Mouse (Mus musculus) stomach, embryonic 14.5 days (tissue): ENCODE measurements around the gene Spata22. TPM values are rescaled to one million over a fixed set of nuclear protein-coding genes. Genes with fewer than 3 reads are reported as not detected.
A peak's percentile ranks its signal among the peaks of the same experiment; 100 is the strongest.

Experiments
- ATAC-seq: fragments of 200-750 bp; cut with Nextera tagmentation; 2 replicates; pipeline ENCODE4 v1.8.0; 2017; ENCODE audit warnings: low read depth, moderate TSS enrichment; ENCODE audit not compliant: insufficient number of reproducible peaks, insufficient read depth, low FRiP score
- H3K27ac ChIP-seq: fragments of 300-500 bp; sonication (generic); 2 replicates; pipeline ENCODE4 v1.5.1; 2014; ENCODE audit warnings: mild to moderate bottlenecking, low read length, moderate library complexity, mixed read lengths
- H3K27me3 ChIP-seq: fragments of 300-500 bp; sonication (generic); 2 replicates; pipeline ENCODE4 v1.6.1; 2014; ENCODE audit warnings: low read length, control low read depth, mixed read lengths; ENCODE audit not compliant: control insufficient read depth, insufficient read depth
- H3K36me3 ChIP-seq: fragments of 300-500 bp; sonication (generic); 2 replicates; pipeline ENCODE4 v1.6.1; 2014; ENCODE audit warnings: mild to moderate bottlenecking, control low read depth, low read length, moderate library complexity, mixed read lengths; ENCODE audit not compliant: control insufficient read depth, insufficient read depth
- H3K4me1 ChIP-seq: fragments of 300-500 bp; sonication (generic); 2 replicates; pipeline ENCODE4 v1.6.1; 2014; ENCODE audit warnings: low read length, control low read depth, mixed read lengths; ENCODE audit not compliant: control insufficient read depth, insufficient read depth
- H3K4me2 ChIP-seq: fragments of 300-500 bp; sonication (generic); replicated peaks from 2 replicates; pipeline ENCODE4 v1.6.1; 2014; ENCODE audit warnings: low read depth, low read length, control low read depth
- H3K4me3 ChIP-seq: fragments of 300-500 bp; sonication (generic); 2 replicates; pipeline ENCODE4 v1.5.1; 2014; ENCODE audit warnings: low read depth, low read length, control low read depth
- H3K9ac ChIP-seq: fragments of 300-500 bp; sonication (generic); replicated peaks from 2 replicates; pipeline ENCODE4 v1.6.1; 2014; ENCODE audit warnings: low read depth, mild to moderate bottlenecking, control low read depth, low read length, moderate library complexity, mixed read lengths
- H3K9me3 ChIP-seq: fragments of 300-500 bp; sonication (generic); 2 replicates; pipeline ENCODE4 v1.6.1; 2016; ENCODE audit warnings: low read depth, low read length, control low read depth; ENCODE audit not compliant: control insufficient read depth
- WGBS: fragments of 180-500 bp; shearing (Covaris S2); extraction: QIAGEN DNeasy Blood & Tissue Kit; methylation state at CpG from one replicate; pipeline ENCODE4 v1.1.7; 2014; 5-methylcytosine and 5-hydroxymethylcytosine counted together
- polyA plus RNA-seq: library from polyadenylated mRNA; unstranded; fragments of >200 nt; fragmentation: Nextera tagmentation; extraction: Ambion mirVana; gene quantifications from 2 replicates; pipeline ENCODE4 v1.2.1, GENCODE M21; 2014

Gene Spata22
- polyA plus RNA-seq = not detected in 2 replicates

DNA sequence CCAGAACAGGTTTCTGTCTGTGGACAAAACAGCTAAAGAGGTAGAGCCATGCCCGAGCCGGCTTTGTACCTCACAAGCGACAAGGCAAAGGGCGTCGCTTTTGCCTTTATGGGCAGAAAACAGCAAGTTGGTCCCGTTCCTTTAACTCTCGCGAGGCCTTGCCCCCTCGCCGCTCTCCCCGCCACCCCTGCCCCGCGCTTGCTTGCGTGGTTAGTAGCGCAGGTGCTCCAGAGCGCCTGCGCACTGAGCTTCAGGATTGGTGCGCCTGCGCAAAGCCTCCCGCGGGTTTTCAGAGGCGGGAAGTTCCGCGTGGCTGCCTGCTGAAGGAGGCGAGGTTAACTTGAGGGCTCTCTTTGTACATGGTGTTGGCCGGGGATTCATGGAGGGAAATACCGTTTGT is at the start of gene Spata22, which contains the start of the genes Aspa and Gm49340:
Spata22 (plus strand) TSS at position 300 of the 400 bp plus-strand sequence.
Aspa (minus strand) TSS at position 155 of the 400 bp plus-strand sequence.
Gm49340 (plus strand) TSS at position 300 of the 400 bp plus-strand sequence.
- H3K9me3 ChIP-seq = no peaks in the 10 kb centered on the region
- no peak within 1 kb of the TSS for H3K4me2 ChIP-seq
- 0 out of 2 replicates have a peak, but pooled peaks cover 2% of the 10 kb centered on the region for H3K4me1 ChIP-seq
- H3K27me3 ChIP-seq = no peaks in the 10 kb centered on the region
- H3K36me3 ChIP-seq = no peaks in the 10 kb centered on the region
- H3K4me3 ChIP-seq = no peak within 1 kb of the TSS
- WGBS = 79% methylated on average over 27 of the region's 27 CpGs
- H3K9ac ChIP-seq = no peak within 1 kb of the TSS
- no peak for ATAC-seq
- H3K27ac ChIP-seq = no peak within 1 kb of the TSS

GRCm38 (mm10) chr11:73280710-73281109 is 48.8 kb upstream of the Spata22 start:
- H3K9me3 ChIP-seq = no peaks in the 10 kb centered on the region
- H3K4me3 ChIP-seq = no peak overlapping the region
- no peak overlapping the region for H3K27ac ChIP-seq
- H3K36me3 ChIP-seq = no peaks in the 10 kb centered on the region
- peaks cover 16% of the 10 kb centered on the region for H3K4me1 ChIP-seq
- no peak for ATAC-seq
- H3K4me2 ChIP-seq = no peak overlapping the region
- 20% methylated on average over 5 of the region's 5 CpGs for WGBS
- H3K27me3 ChIP-seq = no peaks in the 10 kb centered on the region
- no peak overlapping the region for H3K9ac ChIP-seq

GRCm38 (mm10) chr11:73281528-73282027 is 48.0 kb upstream of the Spata22 start:
- Histone ChIP-seq H3K4me2 (peak overlapping the region; percentile 43), H3K36me3 (no peaks in the 10 kb centered on the region), H3K9me3 (no peaks in the 10 kb centered on the region), H3K27me3 (no peaks in the 10 kb centered on the region), H3K27ac (no peak overlapping the region), H3K9ac (no peak overlapping the region), H3K4me1 (peaks cover 16% of the 10 kb centered on the region), H3K4me3 (peak overlapping the region; percentile 22; the same call in 1 of the 2 replicates)
- peak; percentile 74 for ATAC-seq
- 5% methylated on average over 16 of the region's 16 CpGs for WGBS

- no peaks in the 10 kb centered on the region for H3K27me3 ChIP-seq
- no peak overlapping the region for H3K4me3 ChIP-seq
- 38% methylated on average over 9 of the region's 9 CpGs for whole genome bisulfite sequencing
- H3K36me3 ChIP-seq = no peaks in the 10 kb centered on the region
- H3K9ac ChIP-seq = 0 out of 2 replicates have a peak overlapping the region, but pooled peaks have one; percentile 21
- H3K4me1 ChIP-seq = peaks cover 16% of the 10 kb centered on the region
- no peak overlapping the region for H3K4me2 ChIP-seq
- H3K9me3 ChIP-seq = no peaks in the 10 kb centered on the region
- H3K27ac ChIP-seq = peak overlapping the region; percentile 36; the same call in 1 of the 2 replicates
- peak; percentile 54; the same call in 1 of the 2 replicates for ATAC-seq
Observed at GRCm38 (mm10) chr11:73283369-73283768, 46.2 kb upstream of the Spata22 start.

GRCm38 (mm10) chr11:73283926-73284325 is 45.6 kb upstream of the Spata22 start:
- ATAC-seq = no peak
- 0 out of 2 replicates have a peak overlapping the region, but pooled peaks have one; percentile 21 for H3K9ac ChIP-seq
- H3K27me3 ChIP-seq = no peaks in the 10 kb centered on the region
- H3K4me2 ChIP-seq = no peak overlapping the region
- no peaks in the 10 kb centered on the region for H3K36me3 ChIP-seq
- WGBS = 29% methylated on average over 1 of the region's 1 CpGs
- peak overlapping the region; percentile 44; the same call in 1 of the 2 replicates for H3K27ac ChIP-seq
- H3K4me3 ChIP-seq = no peak overlapping the region
- no peaks in the 10 kb centered on the region for H3K9me3 ChIP-seq
- H3K4me1 ChIP-seq = peaks cover 16% of the 10 kb centered on the region

DNA sequence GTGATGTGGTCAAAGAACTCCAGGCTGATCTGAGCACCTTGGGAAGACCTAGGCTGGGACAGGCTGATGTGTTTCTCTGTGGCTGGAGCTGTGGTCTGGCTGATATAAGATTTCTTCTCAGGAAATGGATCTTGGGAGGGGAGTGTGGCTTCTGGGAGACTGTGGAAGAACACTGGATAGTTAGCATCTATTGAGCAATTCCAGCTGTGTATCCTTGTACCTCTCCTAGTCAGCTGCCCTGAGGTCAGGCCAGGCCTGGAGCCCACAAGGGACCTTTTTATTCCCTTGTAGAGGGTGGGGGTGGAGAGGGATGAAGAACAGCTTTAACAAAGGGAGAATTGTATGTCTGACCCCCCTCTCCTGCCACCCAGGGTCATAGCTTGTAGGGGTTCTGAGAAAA is 45.2 kb upstream of the Spata22 start:
- H3K27me3 ChIP-seq = no peaks in the 10 kb centered on the region
- no peak overlapping the region for H3K4me2 ChIP-seq
- H3K36me3 ChIP-seq = no peaks in the 10 kb centered on the region
- peak overlapping the region; percentile 44; the same call in 1 of the 2 replicates for H3K27ac ChIP-seq
- no peak for ATAC-seq
- no peak overlapping the region for H3K4me3 ChIP-seq
- H3K9ac ChIP-seq = no peak overlapping the region
- H3K4me1 ChIP-seq = peaks cover 16% of the 10 kb centered on the region
- no peaks in the 10 kb centered on the region for H3K9me3 ChIP-seq

DNA sequence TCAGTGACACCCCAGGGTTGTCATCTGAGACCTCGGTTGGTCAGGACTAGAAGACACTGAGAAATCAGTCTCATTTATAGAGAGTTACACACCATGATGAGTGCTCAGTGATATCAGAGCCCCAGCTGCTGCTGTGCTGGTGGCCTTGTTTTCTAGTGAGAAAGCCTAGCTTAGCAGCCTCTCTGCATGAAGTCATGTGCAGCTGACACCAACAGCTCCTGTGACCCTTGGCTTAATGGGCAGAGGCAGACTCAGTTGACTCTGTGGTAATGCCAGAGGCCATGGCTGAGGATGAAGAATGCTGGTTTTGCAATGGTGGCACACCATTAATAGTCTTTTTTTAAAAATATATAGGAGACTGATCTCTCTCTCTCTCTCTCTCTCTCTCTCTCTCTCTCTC is 39.9 kb upstream of the Spata22 start:
- H3K9me3 ChIP-seq = no peaks in the 10 kb centered on the region
- ATAC-seq = no peak
- H3K36me3 ChIP-seq = no peaks in the 10 kb centered on the region
- H3K27ac ChIP-seq = no peak overlapping the region
- no peak overlapping the region for H3K9ac ChIP-seq
- no peak overlapping the region for H3K4me3 ChIP-seq
- no peaks in the 10 kb centered on the region for H3K27me3 ChIP-seq
- WGBS = 85% methylated on average over 1 of the region's 1 CpGs
- no peaks in the 10 kb centered on the region for H3K4me1 ChIP-seq
- no peak overlapping the region for H3K4me2 ChIP-seq

DNA sequence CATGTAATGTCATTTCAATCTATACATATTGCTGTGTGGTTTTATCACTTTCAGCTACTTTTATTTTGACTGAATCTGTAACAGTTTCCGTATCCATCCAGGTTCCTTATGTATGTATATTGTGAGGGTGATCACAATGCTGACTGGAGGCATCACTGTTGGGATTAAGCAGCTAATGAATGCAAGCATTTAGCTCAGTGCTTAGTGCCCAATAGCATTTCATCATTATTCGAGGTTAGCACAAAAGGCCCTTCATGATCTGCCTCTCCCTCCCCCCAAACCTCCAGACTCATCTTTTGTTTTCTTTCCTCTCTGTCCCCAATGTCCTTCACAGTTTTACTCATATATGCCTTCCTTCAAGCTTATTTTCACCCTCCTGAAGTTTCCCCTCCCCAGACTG is 26.4 kb upstream of the Spata22 start:
- Histone ChIP-seq H3K4me3 (no peak overlapping the region), H3K9me3 (no peaks in the 10 kb centered on the region), H3K9ac (no peak overlapping the region), H3K4me2 (no peak overlapping the region), H3K27me3 (no peaks in the 10 kb centered on the region), H3K27ac (no peak overlapping the region), H3K4me1 (no peaks in the 10 kb centered on the region), H3K36me3 (no peaks in the 10 kb centered on the region)
- 61% methylated on average over 2 of the region's 2 CpGs for WGBS
- ATAC-seq = no peak

- Histone ChIP-seq H3K4me1 (no peaks in the 10 kb centered on the region), H3K27me3 (no peaks in the 10 kb centered on the region), H3K4me3 (no peak overlapping the region), H3K9ac (no peak overlapping the region), H3K9me3 (no peaks in the 10 kb centered on the region), H3K4me2 (no peak overlapping the region), H3K27ac (no peak overlapping the region), H3K36me3 (no peaks in the 10 kb centered on the region)
- no peak for ATAC-seq
- WGBS = 49% methylated on average over 3 of the region's 3 CpGs
Observed at GRCm38 (mm10) chr11:73315961-73316360, 13.6 kb upstream of the Spata22 start.
